Mouse (Mus musculus) layer of hippocampus, adult 9-10 months (tissue): ENCODE measurements around the gene Themis.

Source experiments
- DNase-seq: peaks from one replicate; pipeline ENCODE4 v3.0.0; 2022; ENCODE audit warnings: low spot score

Gene Themis

DNA sequence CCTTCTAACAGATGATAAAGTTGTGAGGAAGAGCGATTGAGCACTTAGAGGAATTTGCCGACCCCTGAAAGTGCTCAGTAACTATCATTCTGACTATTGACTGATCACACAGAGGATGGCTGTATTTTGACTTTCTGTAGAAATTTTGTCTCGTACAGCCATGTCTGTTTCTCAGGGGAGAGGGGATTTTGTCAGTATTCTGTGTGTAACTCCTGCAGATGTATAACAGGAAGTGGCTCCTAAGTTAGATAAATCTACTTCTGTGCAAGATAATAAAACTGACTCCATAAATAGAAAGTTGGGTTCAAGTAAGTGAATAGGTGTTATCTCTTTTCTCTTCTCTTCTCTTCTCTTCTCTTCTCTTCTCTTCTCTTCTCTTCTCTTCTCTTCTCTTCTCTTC is 137.0 kb downstream of the Themis start:
- DNase-seq, result no peak

DNA sequence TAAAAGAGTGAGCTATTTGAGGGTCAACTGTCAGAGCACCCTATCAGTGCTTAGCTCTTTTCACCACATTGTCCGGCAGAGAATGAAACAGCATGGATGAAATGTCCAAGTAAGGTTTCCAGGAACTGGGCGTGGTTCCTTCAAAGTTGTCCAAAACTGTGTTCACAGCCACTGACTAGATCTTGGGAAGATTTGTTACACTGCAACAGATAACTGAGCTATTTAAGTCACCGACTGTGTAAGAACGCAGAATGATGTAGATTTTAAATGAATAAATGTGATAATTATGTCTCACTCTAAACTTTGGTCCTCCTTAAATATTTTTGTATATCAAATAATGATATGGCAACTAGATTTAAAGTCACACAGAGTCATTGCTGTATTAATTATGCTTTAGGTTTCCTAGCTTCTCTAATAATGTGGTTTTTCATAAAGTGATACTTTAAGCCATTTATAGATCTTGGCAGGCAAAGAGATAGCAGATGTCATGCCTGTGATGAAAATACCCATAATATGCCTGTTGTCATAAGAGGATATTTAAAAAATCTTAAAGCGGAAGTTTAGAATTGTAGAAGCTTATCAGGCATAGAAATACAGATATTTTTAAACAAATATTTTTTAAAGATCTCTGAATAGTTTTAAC is 143.9 kb downstream of the Themis start:
- DNase-seq, result peak; percentile 36

DNA sequence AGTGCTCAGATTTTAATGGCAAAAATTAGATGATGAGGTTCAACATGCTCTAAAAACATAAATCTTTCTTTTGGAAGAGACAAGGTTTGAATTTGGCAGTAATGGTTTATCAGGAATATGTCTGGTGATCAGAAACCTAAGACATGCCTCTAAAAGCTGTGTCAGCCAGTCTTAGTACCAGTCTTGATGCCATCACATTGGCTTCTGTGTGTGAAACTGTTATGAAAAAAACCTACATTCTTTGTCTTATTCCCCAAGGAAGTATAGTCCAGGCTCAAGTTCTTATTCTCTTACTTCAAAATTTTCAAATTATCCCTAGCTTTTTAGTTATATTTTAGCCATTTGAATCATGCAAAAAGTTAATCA is 144.4 kb downstream of the Themis start:
- no peak for DNase-seq

DNA sequence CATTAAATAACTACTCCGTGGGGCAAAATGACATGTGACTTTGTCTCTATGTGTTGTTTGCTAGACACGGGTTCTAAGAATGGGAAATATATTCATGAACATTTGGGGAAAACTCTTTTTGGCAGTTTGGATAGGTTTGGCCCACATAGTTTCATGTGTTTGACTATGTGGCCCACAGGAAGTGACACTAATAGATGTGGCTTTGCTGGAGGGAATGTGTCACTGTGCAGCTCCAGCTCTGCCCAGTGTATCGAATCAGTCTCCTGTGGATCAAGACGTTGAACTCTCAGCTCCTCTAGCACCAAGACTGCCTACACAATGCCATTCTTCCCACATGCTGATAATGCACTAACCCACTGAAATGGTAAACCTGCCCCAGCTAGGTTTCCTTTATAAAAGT is 148.0 kb downstream of the Themis start:
- DNase-seq, result no peak

DNA sequence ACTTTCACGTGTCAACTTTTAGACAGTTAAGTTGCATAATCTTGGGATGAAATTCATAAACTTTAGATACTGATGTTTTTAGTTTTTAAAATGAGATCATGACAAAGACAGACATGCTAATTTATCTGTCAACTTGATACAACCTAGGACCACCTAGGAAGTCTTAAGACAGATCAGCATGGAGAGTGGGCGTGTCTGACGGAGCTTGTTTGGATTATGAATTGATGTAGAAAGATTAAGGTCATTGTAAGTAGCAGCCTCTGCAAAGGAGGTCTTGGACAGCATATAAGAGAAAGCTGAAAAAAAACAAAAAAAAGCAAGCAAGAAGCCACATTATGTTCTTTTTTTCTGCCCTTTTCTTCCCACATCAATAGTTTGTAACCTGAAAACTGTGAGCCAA is 154.2 kb downstream of the Themis start:
- no peak for DNase-seq

DNA sequence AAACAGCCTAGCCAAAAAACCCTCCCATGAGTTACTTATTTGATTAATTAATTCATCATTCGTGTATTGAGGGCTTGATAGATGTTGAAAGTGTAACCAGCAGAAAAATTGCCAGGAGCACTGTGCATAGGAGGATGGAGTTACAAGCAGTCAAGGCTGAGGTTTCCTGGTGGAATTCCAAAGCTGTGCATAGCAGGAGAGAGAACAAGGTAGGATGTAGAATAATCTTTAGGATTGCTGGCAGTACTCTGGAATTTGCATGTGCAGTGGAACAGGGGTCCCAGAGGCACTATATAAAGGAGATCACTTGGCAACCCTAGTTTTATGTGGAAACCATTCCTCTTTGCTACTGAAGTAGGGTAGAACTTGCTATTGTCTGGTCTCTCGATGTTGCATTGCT is 174.4 kb downstream of the Themis start:
- no peak for DNase-seq

DNA sequence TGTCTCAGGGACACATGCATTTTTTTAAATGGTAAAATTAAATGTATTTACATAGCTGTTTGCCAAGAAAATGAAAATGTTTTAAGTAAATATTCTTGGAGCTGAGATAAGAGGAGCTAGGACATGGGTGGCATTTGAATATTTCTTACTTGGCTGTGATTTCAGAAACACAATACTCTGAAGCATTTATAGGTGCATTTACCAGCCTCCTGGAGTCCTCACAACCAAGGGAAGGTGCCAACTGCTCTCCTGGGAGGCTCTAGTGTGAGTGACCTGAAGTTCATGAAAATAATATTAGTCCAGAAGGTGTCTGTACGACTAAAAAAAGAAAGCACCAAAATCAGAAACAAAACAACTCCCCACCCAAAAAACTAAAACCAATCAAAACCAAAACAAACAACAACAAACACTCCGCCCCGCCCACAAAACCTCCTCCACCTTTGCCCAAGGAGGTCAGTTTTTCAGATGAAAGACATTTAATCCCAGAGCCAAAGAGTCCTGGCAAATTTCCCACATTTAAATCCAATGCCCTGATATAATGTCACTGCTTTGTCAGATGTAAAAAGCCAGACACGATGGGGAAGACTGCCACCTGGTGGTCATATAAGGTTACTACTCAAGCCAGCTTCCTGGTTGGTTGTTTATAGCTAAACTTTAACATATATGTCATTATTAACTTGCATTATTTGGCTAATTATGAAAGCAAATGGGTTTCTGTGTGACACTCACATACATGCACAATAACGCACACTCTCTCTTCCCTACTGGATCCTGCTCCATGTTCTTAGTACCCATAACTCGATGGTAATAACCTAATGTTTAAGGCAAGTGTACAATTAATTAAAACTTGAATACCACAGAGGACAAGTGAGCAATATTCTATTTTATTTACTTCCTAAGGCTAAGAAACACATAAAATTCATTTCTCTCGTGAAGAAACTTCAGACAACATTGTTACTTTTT is 175.9 kb downstream of the Themis start:
- peak; percentile 48 for DNase-seq

DNA sequence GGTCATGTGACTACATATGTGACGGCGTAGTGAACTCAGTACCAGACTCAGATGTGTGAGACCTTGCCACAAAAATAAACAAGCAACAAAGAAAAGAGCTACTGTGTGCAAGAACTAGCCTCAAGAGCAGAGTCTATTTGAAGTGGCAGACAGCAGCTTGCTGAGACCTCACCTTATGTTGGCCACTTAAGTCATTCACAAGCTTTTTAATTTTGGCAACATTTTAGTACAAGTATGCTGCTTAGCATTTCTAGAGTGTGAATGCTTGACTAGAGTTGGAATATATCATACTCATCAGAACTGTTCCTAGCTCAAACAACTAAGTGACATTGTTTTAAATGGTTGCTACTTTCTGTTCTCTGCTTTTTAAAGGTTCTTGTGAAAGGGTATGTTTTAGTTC is 188.0 kb downstream of the Themis start:
- DNase-seq, result no peak

DNA sequence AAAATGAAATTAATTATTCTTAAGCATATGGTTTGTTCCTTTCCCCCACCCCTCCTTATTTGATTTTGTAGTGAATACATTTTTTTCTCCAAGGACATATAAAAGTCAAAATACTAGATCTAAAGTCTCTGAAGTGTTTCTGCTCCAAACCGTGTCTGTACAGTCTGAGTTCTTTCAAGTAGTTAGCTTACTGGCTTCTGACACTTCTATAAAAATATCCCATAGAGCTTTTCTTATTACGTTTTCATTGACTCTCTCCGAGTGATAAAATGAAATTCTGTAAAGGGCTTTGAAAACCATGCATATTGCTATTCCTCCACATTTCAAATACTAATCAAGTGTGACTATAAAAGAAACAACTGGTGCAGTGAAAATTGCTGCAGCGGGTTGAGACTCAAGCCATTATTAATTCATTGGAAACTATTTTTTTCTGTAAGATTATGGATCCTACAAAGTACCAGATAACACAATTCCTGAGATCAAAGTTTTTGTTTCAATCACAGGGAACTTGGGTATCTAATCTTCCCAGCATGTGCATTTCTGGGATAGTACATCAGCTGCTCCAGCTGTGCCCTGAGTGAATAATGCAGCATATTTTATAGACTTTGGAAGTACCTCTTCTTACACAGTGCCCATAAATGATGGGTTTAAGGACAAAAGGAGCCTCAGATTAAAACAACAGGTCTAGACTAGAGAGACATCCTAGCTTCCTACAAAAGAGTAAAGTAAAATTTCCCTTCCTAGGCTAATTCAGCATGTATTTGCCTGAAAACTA is 202.6 kb downstream of the Themis start:
- DNase-seq, result no peak

DNA sequence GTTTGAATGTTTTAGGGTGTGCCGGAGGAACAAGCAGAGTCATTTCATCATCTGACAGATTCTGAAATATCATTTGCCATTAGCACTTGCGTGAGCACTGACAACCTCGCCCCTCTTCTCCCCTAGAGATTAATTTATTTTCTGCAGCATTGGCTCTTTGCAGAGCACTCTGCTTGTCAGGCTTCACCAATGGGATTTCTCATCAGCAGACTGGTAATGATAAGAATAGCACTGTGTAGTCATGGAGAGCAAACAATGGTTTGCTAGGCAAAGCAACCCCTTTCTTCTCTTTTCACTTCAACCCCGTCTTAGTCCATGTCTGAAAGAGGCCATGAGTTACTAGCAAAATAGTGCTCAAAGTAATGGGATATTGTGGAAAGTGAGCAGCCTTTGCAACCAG is 206.4 kb downstream of the Themis start:
- DNase-seq, result no peak

DNA sequence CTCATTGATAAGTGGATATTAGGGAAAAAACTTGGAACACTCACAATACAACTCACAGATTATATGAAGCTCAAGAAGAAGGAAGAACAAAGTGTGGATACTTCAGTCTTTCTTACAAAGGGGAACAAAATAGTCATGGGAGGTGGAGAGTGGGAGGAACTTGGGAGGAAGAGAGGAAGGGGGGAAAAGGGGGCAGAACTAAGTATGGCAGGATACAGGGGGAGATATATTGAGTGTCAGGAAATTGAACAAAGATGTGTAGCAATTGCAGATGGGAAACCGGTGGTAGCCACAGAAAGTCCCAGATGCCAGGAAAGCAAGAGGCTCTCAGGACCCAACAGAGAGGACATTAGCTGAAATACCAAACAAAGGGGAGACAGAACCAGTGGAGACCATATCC is 219.5 kb downstream of the Themis start:
- no peak for DNase-seq

DNA sequence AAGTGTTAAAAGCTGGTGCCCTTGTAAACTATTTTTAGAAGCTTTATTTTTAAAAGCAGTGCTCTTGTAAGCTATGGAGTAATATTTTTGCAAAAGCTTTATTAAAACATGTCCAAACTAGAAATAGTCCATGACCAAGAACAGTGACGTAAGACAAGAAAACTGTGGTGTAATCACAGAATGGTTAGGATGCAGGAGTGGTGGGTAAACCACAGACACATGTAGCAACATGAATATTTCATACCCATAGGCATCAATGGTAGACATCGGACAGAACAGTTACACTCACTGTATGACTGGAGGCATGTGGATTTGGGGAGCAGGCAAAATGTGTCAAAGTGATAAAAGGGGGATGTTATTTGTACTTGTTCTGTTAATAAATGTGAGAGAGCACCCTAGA is 222.7 kb downstream of the Themis start:
- DNase-seq, result no peak

DNA sequence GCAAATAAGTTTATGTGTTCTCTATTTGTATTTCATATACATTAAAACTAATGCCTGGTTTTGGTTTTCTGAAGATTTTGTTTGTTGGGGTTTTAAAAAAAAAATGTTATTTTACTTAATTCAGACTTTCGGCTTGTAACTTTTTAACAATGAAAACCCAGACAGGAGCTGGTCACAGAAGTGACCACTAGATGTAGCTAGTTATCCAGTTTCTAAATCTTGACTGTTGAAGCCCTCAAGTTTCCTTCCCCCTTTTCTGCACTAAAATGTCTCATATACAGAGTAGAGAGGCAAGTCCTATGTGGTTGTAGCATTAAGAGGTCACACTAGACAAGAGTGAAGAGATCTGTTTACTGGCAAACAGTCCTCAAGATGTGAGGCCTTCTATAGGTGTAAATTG is 230.2 kb downstream of the Themis start:
- no peak for DNase-seq
